Mouse (Mus musculus) intestine, embryonic 14.5 days (tissue): ENCODE measurements around the gene Slc44a4. TPM values are rescaled to one million over a fixed set of nuclear protein-coding genes. Genes with fewer than 3 reads are reported as not detected.
A peak's percentile ranks its signal among the peaks of the same experiment; 100 is the strongest.

Source experiments
- ATAC-seq: fragments of 200-750 bp; cut with Nextera tagmentation; replicated peaks from 2 replicates; pipeline ENCODE4 v1.8.0; 2017; ENCODE audit warnings: low read depth, moderate number of reproducible peaks, moderate TSS enrichment, moderate library complexity; ENCODE audit not compliant: low FRiP score, low TSS enrichment
- DNase-seq: peaks from one replicate; pipeline ENCODE4 v3.0.0-alpha.2; 2018; ENCODE audit warnings: low spot score
- H3K27ac ChIP-seq: fragments of 300-500 bp; sonication (generic); 2 replicates; pipeline ENCODE4 v1.5.1; 2014; ENCODE audit warnings: low read depth, mild to moderate bottlenecking, control low read depth
- H3K27me3 ChIP-seq: fragments of 300-500 bp; sonication (generic); replicated peaks from 2 replicates; pipeline ENCODE4 v1.6.1; 2014; ENCODE audit warnings: low read length, control low read depth; ENCODE audit not compliant: control insufficient read depth, insufficient read depth
- H3K36me3 ChIP-seq: fragments of 300-500 bp; sonication (generic); 2 replicates; pipeline ENCODE4 v1.6.1; 2014; ENCODE audit warnings: low read length, control low read depth; ENCODE audit not compliant: control insufficient read depth, insufficient read depth
- H3K4me1 ChIP-seq: fragments of 300-500 bp; sonication (generic); replicated peaks from 2 replicates; pipeline ENCODE4 v1.6.1; 2014; ENCODE audit warnings: low read length, control low read depth, mixed read lengths; ENCODE audit not compliant: control insufficient read depth, insufficient read depth
- H3K4me2 ChIP-seq: fragments of 300-500 bp; sonication (generic); 2 replicates; pipeline ENCODE4 v1.6.1; 2014; ENCODE audit warnings: low read length
- H3K4me3 ChIP-seq: fragments of 300-500 bp; sonication (generic); 2 replicates; pipeline ENCODE4 v1.5.1; 2014; ENCODE audit warnings: low read depth, low read length, control low read depth, mixed read lengths
- H3K9ac ChIP-seq: fragments of 300-500 bp; sonication (generic); 2 replicates; pipeline ENCODE4 v1.6.1; 2014; ENCODE audit warnings: mild to moderate bottlenecking, low read length
- H3K9me3 ChIP-seq: fragments of 300-500 bp; sonication (generic); 2 replicates; pipeline ENCODE4 v1.6.1; 2016; ENCODE audit warnings: low read length, control low read depth; ENCODE audit not compliant: control insufficient read depth
- WGBS: fragments of 180-500 bp; shearing (Covaris S2); extraction: QIAGEN DNeasy Blood & Tissue Kit; methylation state at CpG from one replicate; pipeline ENCODE4 v1.1.7; 2014; 5-methylcytosine and 5-hydroxymethylcytosine counted together
- polyA plus RNA-seq: library from polyadenylated mRNA; unstranded; fragments of >200 nt; fragmentation: Nextera tagmentation; extraction: Ambion mirVana; gene quantifications from 2 replicates; pipeline ENCODE4 v1.2.1, GENCODE M21; 2014

The Slc44a4 gene
- 25.4 and 28.4 TPM in 2 replicates for polyA plus RNA-seq

- Histone ChIP-seq H3K4me2 (peak within 1 kb of the TSS; percentile 38), H3K27me3 (no peaks in the 10 kb centered on the region), H3K9ac (peak within 1 kb of the TSS; percentile 25; the same call in 1 of the 2 replicates), H3K27ac (peak within 1 kb of the TSS; percentile 43), H3K9me3 (no peaks in the 10 kb centered on the region), H3K4me3 (peak within 1 kb of the TSS; percentile 11), H3K36me3 (peaks cover 50% of the 10 kb centered on the region), H3K4me1 (no peaks in the 10 kb centered on the region; the same call in 1 of the 2 replicates)
- 29% methylated on average over 18 of the region's 18 CpGs for WGBS
- peak; percentile 71 for DNase-seq
- ATAC-seq: no peak; the same call in 1 of the 2 replicates
Observed at GRCm38 (mm10) chr17:34913930-34914665, at the start of gene Slc44a4. TSS of gene Slc44a4 (plus strand) at chr17:34914466.

- no peak for ATAC-seq
- WGBS: 55% methylated on average over 7 of the region's 7 CpGs
- no peaks in the 10 kb centered on the region for H3K9me3 ChIP-seq
Observed at GRCm38 (mm10) chr17:34865981-34866380, 48.3 kb upstream of the Slc44a4 start.

GRCm38 (mm10) chr17:34874321-34874720, 39.9 kb upstream of the Slc44a4 start:
- no peaks in the 10 kb centered on the region for H3K36me3 ChIP-seq
- H3K9ac ChIP-seq: no peak overlapping the region
- no peaks in the 10 kb centered on the region for H3K27me3 ChIP-seq
- H3K4me3 ChIP-seq: no peak overlapping the region
- H3K27ac ChIP-seq: no peak overlapping the region
- H3K4me2 ChIP-seq: no peak overlapping the region
- H3K9me3 ChIP-seq: no peaks in the 10 kb centered on the region
- WGBS: 85% methylated on average over 6 of the region's 6 CpGs
- no peak for DNase-seq
- H3K4me1 ChIP-seq: no peaks in the 10 kb centered on the region
- ATAC-seq: no peak

More at GRCm38 (mm10) chr17:34865981-34866380, 48.3 kb upstream of the Slc44a4 start:
- H3K36me3 ChIP-seq: no peaks in the 10 kb centered on the region
- no peak overlapping the region for H3K27ac ChIP-seq
- no peak overlapping the region for H3K9ac ChIP-seq
- H3K4me1 ChIP-seq: peaks cover 5% of the 10 kb centered on the region; the same call in 1 of the 2 replicates
- no peak overlapping the region for H3K4me3 ChIP-seq
- DNase-seq: no peak
- H3K4me2 ChIP-seq: no peak overlapping the region
- no peaks in the 10 kb centered on the region for H3K27me3 ChIP-seq

- Histone ChIP-seq H3K4me3 (no peak within 1 kb of the TSS), H3K4me2 (no peak within 1 kb of the TSS), H3K27me3 (no peaks in the 10 kb centered on the region), H3K36me3 (no peaks in the 10 kb centered on the region), H3K9ac (no peak within 1 kb of the TSS), H3K9me3 (no peaks in the 10 kb centered on the region), H3K4me1 (no peaks in the 10 kb centered on the region), H3K27ac (no peak within 1 kb of the TSS)
- DNase-seq: no peak
- WGBS: 57% methylated on average over 11 of the region's 11 CpGs
- no peak for ATAC-seq
Observed at GRCm38 (mm10) chr17:34879336-34879879, 34.9 kb upstream of the Slc44a4 start, which contains the start of gene Zbtb12. TSS of gene Zbtb12 (plus strand) at chr17:34879483.

- no peak overlapping the region for H3K4me2 ChIP-seq
- H3K9me3 ChIP-seq: no peaks in the 10 kb centered on the region
- no peaks in the 10 kb centered on the region for H3K36me3 ChIP-seq
- DNase-seq (no peak), ATAC-seq (no peak; the same call in 1 of the 2 replicates)
- no peaks in the 10 kb centered on the region for H3K27me3 ChIP-seq
- H3K9ac ChIP-seq: no peak overlapping the region
- no peak overlapping the region for H3K4me3 ChIP-seq
- H3K4me1 ChIP-seq: no peaks in the 10 kb centered on the region
- H3K27ac ChIP-seq: no peak overlapping the region
Observed at GRCm38 (mm10) chr17:34881166-34881565, 33.1 kb upstream of the Slc44a4 start.

GRCm38 (mm10) chr17:34881683-34882310, 32.5 kb upstream of the Slc44a4 start, which contains the start of gene Gm20547:
TSS of gene Gm20547 (minus strand) at chr17:34882042.
- Histone ChIP-seq H3K27ac (no peak within 1 kb of the TSS), H3K36me3 (no peaks in the 10 kb centered on the region), H3K4me2 (peak within 1 kb of the TSS; percentile 32), H3K4me3 (0 out of 2 replicates have a peak within 1 kb of the TSS, but pooled peaks have one; percentile 10), H3K9me3 (no peaks in the 10 kb centered on the region), H3K9ac (0 out of 2 replicates have a peak within 1 kb of the TSS, but pooled peaks have one; percentile 16), H3K27me3 (no peaks in the 10 kb centered on the region), H3K4me1 (no peaks in the 10 kb centered on the region)
- 8% methylated on average over 15 of the region's 15 CpGs for WGBS
- DNase-seq (peak; percentile 69), ATAC-seq (no peak)

- WGBS: 78% methylated on average over 3 of the region's 3 CpGs
- Histone ChIP-seq H3K9me3 (no peaks in the 10 kb centered on the region), H3K4me2 (no peak overlapping the region), H3K27me3 (no peaks in the 10 kb centered on the region), H3K4me1 (no peaks in the 10 kb centered on the region), H3K36me3 (no peaks in the 10 kb centered on the region), H3K9ac (no peak overlapping the region), H3K4me3 (no peak overlapping the region), H3K27ac (no peak overlapping the region)
- DNase-seq: no peak
- ATAC-seq: no peak
Observed at GRCm38 (mm10) chr17:34883332-34883731, 30.9 kb upstream of the Slc44a4 start.

- ATAC-seq (no peak), DNase-seq (no peak)
- no peak overlapping the region for H3K9ac ChIP-seq
- H3K4me1 ChIP-seq: no peaks in the 10 kb centered on the region
- no peaks in the 10 kb centered on the region for H3K36me3 ChIP-seq
- H3K9me3 ChIP-seq: no peaks in the 10 kb centered on the region
- H3K4me2 ChIP-seq: no peak overlapping the region
- H3K4me3 ChIP-seq: no peak overlapping the region
- no peaks in the 10 kb centered on the region for H3K27me3 ChIP-seq
- H3K27ac ChIP-seq: no peak overlapping the region
- 82% methylated on average over 6 of the region's 6 CpGs for WGBS
Observed at GRCm38 (mm10) chr17:34884704-34885103, 29.6 kb upstream of the Slc44a4 start.
